Mouse (Mus musculus) embryonic fibroblast, embryonic 13.5 days (primary cell): ENCODE results near the gene Tex14. TPM values are rescaled to one million over a fixed set of nuclear protein-coding genes. Genes with fewer than 3 reads are reported as not detected.

Source experiments
- H3K27ac ChIP-seq: 2 replicates; pipeline ENCODE4 v1.5.1; 2012; ENCODE audit warnings: low read length, control low read depth, inconsistent platforms; ENCODE audit not compliant: insufficient read depth
- H3K4me1 ChIP-seq: 2 replicates; pipeline ENCODE4 v1.6.1; 2011; ENCODE audit warnings: low read length; ENCODE audit not compliant: control insufficient read depth, insufficient read depth
- H3K4me3 ChIP-seq: 2 replicates; pipeline ENCODE4 v1.5.1; 2011; ENCODE audit warnings: mild to moderate bottlenecking, control low read depth, low read length; ENCODE audit not compliant: insufficient read depth
- CTCF ChIP-seq: IDR thresholded peaks from 2 replicates; pipeline ENCODE4 v1.5.1; 2011; ENCODE audit warnings: mild to moderate bottlenecking, control low read depth, low read length, moderate library complexity, borderline replicate concordance; ENCODE audit not compliant: insufficient read depth
- POLR2A ChIP-seq: IDR thresholded peaks from 2 replicates; pipeline ENCODE4 v1.6.1; 2011; ENCODE audit warnings: low read depth, mild to moderate bottlenecking, control low read depth, low read length, moderate library complexity
- polyA plus RNA-seq: library from polyadenylated mRNA; stranded (reverse); fragments of >200 nt; gene quantifications from 2 replicates; pipeline ENCODE4 v1.2.4, GENCODE M21; 2011; ENCODE audit warnings: low read depth; ENCODE audit not compliant: missing spikeins, insufficient read length

Gene Tex14
- polyA plus RNA-seq, 1 experiment: 0.11 TPM

GRCm38 (mm10) chr11:87527990-87528389 is 123.1 kb downstream of the Tex14 start:
- Histone ChIP-seq H3K27ac (no peak overlapping the region), H3K4me3 (no peak overlapping the region), H3K4me1 (no peaks in the 10 kb centered on the region)
- no peak for TF ChIP-seq CTCF
- no peak for TF ChIP-seq POLR2A

- no peak for TF ChIP-seq POLR2A
- no peak for TF ChIP-seq CTCF
- H3K4me1 ChIP-seq: no peaks in the 10 kb centered on the region
- H3K4me3 ChIP-seq: no peak overlapping the region
- no peak overlapping the region for H3K27ac ChIP-seq
Measured at GRCm38 (mm10) chr11:87531695-87532094, 126.8 kb downstream of the Tex14 start.

GRCm38 (mm10) chr11:87542285-87542684 is 137.4 kb downstream of the Tex14 start:
- no peaks in the 10 kb centered on the region for H3K4me1 ChIP-seq
- TF ChIP-seq CTCF: no peak
- TF ChIP-seq POLR2A: no peak

GRCm38 (mm10) chr11:87542906-87543305 is 138.0 kb downstream of the Tex14 start:
- TF ChIP-seq POLR2A (no peak), CTCF (no peak)
- Histone ChIP-seq H3K4me1 (no peaks in the 10 kb centered on the region), H3K27ac (no peak overlapping the region), H3K4me3 (no peak overlapping the region)

More at GRCm38 (mm10) chr11:87542285-87542684, 137.4 kb downstream of the Tex14 start:
- Histone ChIP-seq H3K4me3 (no peak overlapping the region), H3K27ac (no peak overlapping the region)

- TF ChIP-seq CTCF (no peak), POLR2A (no peak)
- no peak overlapping the region for H3K27ac ChIP-seq
- H3K4me3 ChIP-seq: no peak overlapping the region
- peaks cover 9% of the 10 kb centered on the region; the same call in 1 of the 2 replicates for H3K4me1 ChIP-seq
Measured at GRCm38 (mm10) chr11:87553342-87553741, 148.5 kb downstream of the Tex14 start.

- H3K27ac ChIP-seq: no peak overlapping the region
- peaks cover 9% of the 10 kb centered on the region; the same call in 1 of the 2 replicates for H3K4me1 ChIP-seq
- TF ChIP-seq CTCF (no peak), POLR2A (no peak)
- no peak overlapping the region for H3K4me3 ChIP-seq
Measured at GRCm38 (mm10) chr11:87554386-87554785, 149.5 kb downstream of the Tex14 start.

GRCm38 (mm10) chr11:87555106-87555703 is 150.3 kb downstream of the Tex14 start:
- TF ChIP-seq POLR2A (no peak), CTCF (no peak)
- H3K27ac ChIP-seq: no peak overlapping the region

GRCm38 (mm10) chr11:87561208-87561607 is 156.3 kb downstream of the Tex14 start:
- TF ChIP-seq CTCF (no peak), POLR2A (no peak)
- no peak overlapping the region for H3K4me3 ChIP-seq
- H3K27ac ChIP-seq: no peak overlapping the region
- H3K4me1 ChIP-seq: no peaks in the 10 kb centered on the region

More at GRCm38 (mm10) chr11:87555106-87555703, 150.3 kb downstream of the Tex14 start:
- Histone ChIP-seq H3K4me3 (no peak overlapping the region), H3K4me1 (peaks cover 9% of the 10 kb centered on the region; the same call in 1 of the 2 replicates)

GRCm38 (mm10) chr11:87566501-87566900 is 161.6 kb downstream of the Tex14 start, which contains the start of gene Gm11492:
Gm11492 (plus strand) TSS chr11:87566653.
- TF ChIP-seq POLR2A: no peak
- TF ChIP-seq CTCF: no peak
- no peak within 1 kb of the TSS for H3K4me3 ChIP-seq
- H3K4me1 ChIP-seq: no peaks in the 10 kb centered on the region
- no peak within 1 kb of the TSS for H3K27ac ChIP-seq

GRCm38 (mm10) chr11:87568255-87568953 is 163.5 kb downstream of the Tex14 start, which contains the start of gene Sept4:
Sept4 (plus strand) TSS chr11:87568903.
- no peak for TF ChIP-seq POLR2A
- no peak for TF ChIP-seq CTCF
- Histone ChIP-seq H3K27ac (no peak within 1 kb of the TSS), H3K4me1 (no peaks in the 10 kb centered on the region), H3K4me3 (no peak within 1 kb of the TSS)
